Mouse (Mus musculus) neural tube, embryonic 13.5 days (tissue): ENCODE data around the gene Bmp4. TPM values are rescaled to one million over a fixed set of nuclear protein-coding genes. Genes with fewer than 3 reads are reported as not detected.

Experiments used
- ATAC-seq: fragments of 200-750 bp; cut with Nextera tagmentation; 2 replicates; pipeline ENCODE4 v1.8.0; 2017; ENCODE audit warnings: low read depth, mild to moderate bottlenecking, moderate TSS enrichment, moderate library complexity
- H3K27ac ChIP-seq: fragments of 300-500 bp; sonication (generic); replicated peaks from 2 replicates; pipeline ENCODE4 v1.5.1; 2015; ENCODE audit warnings: moderate library complexity, mild to moderate bottlenecking, inconsistent platforms
- H3K27me3 ChIP-seq: fragments of 300-500 bp; sonication (generic); 2 replicates; pipeline ENCODE4 v1.6.1; 2015; ENCODE audit warnings: mild to moderate bottlenecking, inconsistent platforms
- H3K36me3 ChIP-seq: fragments of 300-500 bp; sonication (generic); 2 replicates; pipeline ENCODE4 v1.6.1; 2015; ENCODE audit warnings: mild to moderate bottlenecking, inconsistent platforms
- H3K4me1 ChIP-seq: fragments of 300-500 bp; sonication (generic); replicated peaks from 2 replicates; pipeline ENCODE4 v1.6.1; 2015; ENCODE audit warnings: inconsistent platforms
- H3K4me2 ChIP-seq: fragments of 300-500 bp; sonication (generic); 2 replicates; pipeline ENCODE4 v1.6.1; 2015; ENCODE audit warnings: inconsistent platforms, mild to moderate bottlenecking, moderate library complexity
- H3K4me3 ChIP-seq: fragments of 300-500 bp; sonication (generic); 2 replicates; pipeline ENCODE4 v1.5.1; 2015; ENCODE audit warnings: mild to moderate bottlenecking, inconsistent platforms
- H3K9ac ChIP-seq: fragments of 300-500 bp; sonication (generic); 2 replicates; pipeline ENCODE4 v1.6.1; 2015; ENCODE audit warnings: moderate library complexity, mild to moderate bottlenecking, inconsistent platforms
- H3K9me3 ChIP-seq: fragments of 300-500 bp; sonication (generic); 2 replicates; pipeline ENCODE4 v1.6.1; 2016; ENCODE audit warnings: inconsistent platforms
- WGBS: fragments of 180-500 bp; shearing (Covaris S2); methylation state at CpG from one replicate; pipeline ENCODE4 v1.1.7; 2015; 5-methylcytosine and 5-hydroxymethylcytosine counted together
- polyA plus RNA-seq: library from polyadenylated mRNA; unstranded; fragments of >200 nt; fragmentation: Nextera tagmentation; extraction: Ambion mirVana; gene quantifications from 2 replicates; pipeline ENCODE4 v1.2.1, GENCODE M21; 2015

The Bmp4 gene
- polyA plus RNA-seq, 1 experiment from 2014 or later: 8.4 TPM

- 45% methylated on average over 6 of the region's 6 CpGs for WGBS
- Histone ChIP-seq H3K4me3 (no peak overlapping the region), H3K9ac (no peak overlapping the region), H3K36me3 (no peaks in the 10 kb centered on the region), H3K4me2 (no peak overlapping the region), H3K27ac (no peak overlapping the region), H3K4me1 (peaks cover 25% of the 10 kb centered on the region), H3K27me3 (peaks cover 78% of the 10 kb centered on the region), H3K9me3 (no peaks in the 10 kb centered on the region)
- no peak for ATAC-seq
Observed at GRCm38 (mm10) chr14:46381457-46381856, 9.0 kb downstream of the Bmp4 start.

DNA sequence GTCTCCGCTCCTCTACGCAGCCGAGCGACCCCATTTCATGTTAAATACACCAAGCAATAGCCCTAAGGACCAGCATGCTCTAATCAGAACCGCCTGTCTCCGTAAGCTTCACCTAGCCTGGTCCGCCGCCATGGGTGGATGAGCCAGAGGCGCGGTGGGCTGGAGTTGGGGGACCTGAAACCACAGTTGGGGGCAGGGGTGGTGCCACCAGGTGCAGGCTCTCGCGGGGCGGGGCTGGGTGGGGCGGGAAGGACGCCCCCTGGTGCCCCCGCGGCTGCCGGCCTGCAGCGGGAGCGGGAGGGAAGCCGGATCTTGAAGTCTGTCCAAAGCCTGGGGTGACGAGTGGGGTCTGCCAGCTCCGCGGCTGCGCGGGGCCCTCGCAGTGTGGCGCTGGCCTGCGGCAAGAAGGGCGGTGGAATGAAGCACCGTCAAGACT lies 10.2 kb downstream of the Bmp4 start:
- peaks cover 66% of the 10 kb centered on the region for H3K27me3 ChIP-seq
- H3K9me3 ChIP-seq: no peaks in the 10 kb centered on the region
- no peaks in the 10 kb centered on the region for H3K36me3 ChIP-seq
- WGBS: 4% methylated on average over 31 of the region's 31 CpGs
- peak overlapping the region; percentile 58 for H3K9ac ChIP-seq
- no peak overlapping the region for H3K27ac ChIP-seq
- peaks cover 14% of the 10 kb centered on the region for H3K4me1 ChIP-seq
- peak; percentile 32; the same call in 1 of the 2 replicates for ATAC-seq
- peak overlapping the region; percentile 60 for H3K4me2 ChIP-seq
- peak overlapping the region; percentile 30 for H3K4me3 ChIP-seq

DNA sequence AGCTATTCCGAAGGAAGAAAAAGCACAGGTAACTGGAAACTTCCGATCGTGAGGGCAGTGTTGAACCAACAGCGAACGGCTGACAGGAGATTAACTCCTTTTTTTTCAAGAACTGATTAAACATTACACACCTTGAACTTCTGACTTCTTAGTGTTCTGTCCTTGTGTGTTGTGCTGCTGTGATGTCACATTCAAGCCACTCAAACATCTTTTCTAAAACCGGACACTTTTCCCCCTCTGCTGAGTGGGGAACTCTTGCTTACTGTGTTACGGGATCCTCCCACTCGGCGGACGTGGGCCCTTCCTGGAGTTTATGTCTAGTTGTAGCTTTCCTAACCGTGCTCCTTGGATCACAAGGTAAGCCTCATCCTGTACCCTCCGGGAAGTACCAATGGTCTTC lies 11.2 kb downstream of the Bmp4 start, which contains the start of gene Gm15217:
TSS of gene Gm15217 (plus strand) at position 130 of the 400 bp plus-strand sequence.
- no peak for ATAC-seq
- Histone ChIP-seq H3K4me2 (peak within 1 kb of the TSS; percentile 60), H3K9me3 (no peaks in the 10 kb centered on the region), H3K36me3 (no peaks in the 10 kb centered on the region), H3K27me3 (peaks cover 56% of the 10 kb centered on the region), H3K4me1 (peaks cover 9% of the 10 kb centered on the region), H3K27ac (no peak within 1 kb of the TSS), H3K4me3 (peak within 1 kb of the TSS; percentile 30), H3K9ac (peak within 1 kb of the TSS; percentile 58)
- WGBS: 85% methylated on average over 12 of the region's 12 CpGs

DNA sequence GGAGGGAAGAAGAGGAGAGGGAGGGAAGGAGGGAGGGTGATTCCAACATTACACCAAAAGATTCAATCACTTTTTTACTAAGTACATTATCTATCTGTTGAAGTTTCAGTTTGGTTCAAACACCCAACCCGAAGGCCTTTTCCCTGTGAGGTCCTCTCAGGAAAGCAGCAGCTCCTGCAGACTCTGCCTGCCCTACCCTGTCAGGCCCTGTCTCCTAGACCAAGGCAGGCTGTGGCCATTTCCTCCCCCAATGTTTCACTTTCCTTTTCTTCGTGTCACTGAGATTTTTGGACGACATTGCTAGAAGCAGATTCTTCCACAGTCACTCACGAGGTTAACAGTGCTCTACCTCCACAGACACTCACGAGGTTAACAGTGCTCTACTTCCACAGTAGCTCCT lies 14.7 kb downstream of the Bmp4 start:
- no peak overlapping the region for H3K4me2 ChIP-seq
- WGBS: 88% methylated on average over 5 of the region's 5 CpGs
- H3K27ac ChIP-seq: no peak overlapping the region
- peaks cover 7% of the 10 kb centered on the region for H3K4me1 ChIP-seq
- H3K36me3 ChIP-seq: no peaks in the 10 kb centered on the region
- H3K9me3 ChIP-seq: no peaks in the 10 kb centered on the region
- H3K27me3 ChIP-seq: peaks cover 25% of the 10 kb centered on the region
- H3K4me3 ChIP-seq: no peak overlapping the region
- ATAC-seq: no peak
- no peak overlapping the region for H3K9ac ChIP-seq

- Histone ChIP-seq H3K4me3 (no peak overlapping the region), H3K27ac (no peak overlapping the region), H3K4me2 (no peak overlapping the region), H3K4me1 (no peaks in the 10 kb centered on the region), H3K27me3 (no peaks in the 10 kb centered on the region), H3K36me3 (no peaks in the 10 kb centered on the region), H3K9me3 (no peaks in the 10 kb centered on the region), H3K9ac (no peak overlapping the region)
- WGBS: 36% methylated on average over 9 of the region's 9 CpGs
- no peak for ATAC-seq
Observed at GRCm38 (mm10) chr14:46372452-46372851, 18.0 kb downstream of the Bmp4 start.

GRCm38 (mm10) chr14:46363209-46363608 lies 27.3 kb downstream of the Bmp4 start:
- H3K9me3 ChIP-seq: no peaks in the 10 kb centered on the region
- no peak for ATAC-seq
- no peak overlapping the region for H3K4me3 ChIP-seq
- no peak overlapping the region for H3K4me2 ChIP-seq
- H3K9ac ChIP-seq: no peak overlapping the region
- no peak overlapping the region for H3K27ac ChIP-seq
- no peaks in the 10 kb centered on the region for H3K4me1 ChIP-seq
- no peaks in the 10 kb centered on the region for H3K36me3 ChIP-seq
- WGBS: 43% methylated on average over 10 of the region's 10 CpGs
- H3K27me3 ChIP-seq: no peaks in the 10 kb centered on the region

DNA sequence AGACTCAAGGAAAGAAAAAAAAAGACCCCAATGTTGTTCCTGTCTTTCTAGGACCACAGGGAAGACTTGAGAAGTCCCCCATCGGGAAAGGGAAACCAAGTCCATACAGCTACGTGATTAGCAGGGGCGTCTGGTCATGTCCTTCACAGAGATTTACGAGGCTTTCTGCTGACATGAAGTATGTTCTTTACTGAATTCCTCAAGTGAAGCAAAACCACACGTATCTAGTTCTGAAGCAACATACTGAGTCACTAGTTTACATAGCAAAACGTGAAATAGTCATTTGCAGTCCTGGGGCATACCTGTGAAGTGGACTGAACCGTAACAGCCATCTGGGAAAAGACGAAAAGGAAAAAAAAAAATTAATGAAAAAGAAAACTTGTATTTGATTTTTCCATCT lies 32.8 kb downstream of the Bmp4 start:
- WGBS: 74% methylated on average over 8 of the region's 8 CpGs
- Histone ChIP-seq H3K4me1 (no peaks in the 10 kb centered on the region), H3K27me3 (no peaks in the 10 kb centered on the region), H3K27ac (no peak overlapping the region), H3K36me3 (no peaks in the 10 kb centered on the region), H3K9ac (no peak overlapping the region), H3K9me3 (no peaks in the 10 kb centered on the region), H3K4me3 (no peak overlapping the region), H3K4me2 (no peak overlapping the region)
- no peak for ATAC-seq

- no peak overlapping the region for H3K4me3 ChIP-seq
- ATAC-seq: no peak
- no peak overlapping the region for H3K9ac ChIP-seq
- H3K27me3 ChIP-seq: no peaks in the 10 kb centered on the region
- 81% methylated on average over 7 of the region's 7 CpGs for WGBS
- H3K9me3 ChIP-seq: no peaks in the 10 kb centered on the region
- H3K27ac ChIP-seq: no peak overlapping the region
- H3K36me3 ChIP-seq: no peaks in the 10 kb centered on the region
- no peaks in the 10 kb centered on the region for H3K4me1 ChIP-seq
- no peak overlapping the region for H3K4me2 ChIP-seq
Observed at GRCm38 (mm10) chr14:46357286-46357685, 33.2 kb downstream of the Bmp4 start.

DNA sequence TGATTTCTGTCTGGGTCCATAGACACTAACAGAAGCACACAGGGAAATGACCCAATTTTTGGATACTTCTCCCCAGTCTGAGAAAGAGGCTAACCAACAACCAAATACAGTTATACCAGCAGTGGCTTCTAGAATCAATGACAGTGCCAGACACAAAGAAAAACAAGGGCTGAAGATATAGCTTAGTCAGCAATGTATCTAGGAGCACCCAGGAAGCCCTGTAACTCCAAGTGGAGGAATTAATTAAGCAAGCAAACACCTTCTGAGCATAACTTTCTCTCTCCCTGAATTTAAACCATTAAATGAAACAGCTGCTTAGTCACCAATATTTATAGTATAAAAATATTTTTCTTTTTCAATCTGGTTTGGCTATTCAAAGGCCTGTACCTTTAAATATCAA lies 45.7 kb downstream of the Bmp4 start:
- Histone ChIP-seq H3K4me2 (no peak overlapping the region), H3K36me3 (no peaks in the 10 kb centered on the region), H3K4me1 (no peaks in the 10 kb centered on the region), H3K9ac (no peak overlapping the region), H3K9me3 (0 out of 2 replicates have a peak, but pooled peaks cover 4% of the 10 kb centered on the region), H3K4me3 (no peak overlapping the region), H3K27ac (no peak overlapping the region), H3K27me3 (no peaks in the 10 kb centered on the region)
- no peak for ATAC-seq

GRCm38 (mm10) chr14:46338801-46339200 lies 51.7 kb downstream of the Bmp4 start:
- 84% methylated on average over 11 of the region's 11 CpGs for WGBS
- no peaks in the 10 kb centered on the region for H3K4me1 ChIP-seq

More at GRCm38 (mm10) chr14:46338801-46339200, 51.7 kb downstream of the Bmp4 start:
- H3K4me3 ChIP-seq: no peak overlapping the region
- no peaks in the 10 kb centered on the region for H3K36me3 ChIP-seq
- ATAC-seq: no peak
- H3K4me2 ChIP-seq: no peak overlapping the region
- H3K9me3 ChIP-seq: no peaks in the 10 kb centered on the region
- H3K27ac ChIP-seq: no peak overlapping the region
- H3K27me3 ChIP-seq: no peaks in the 10 kb centered on the region
- H3K9ac ChIP-seq: no peak overlapping the region

Other genes with a start within 250 kb of the Bmp4 start
- gene Gm15217, start 11.3 kb downstream of the Bmp4 start, polyA plus RNA-seq: not detected in 2 replicates